Mouse (Mus musculus) midbrain, embryonic 14.5 days (tissue): Measurements from ENCODE around the gene Rrp1b. TPM values are rescaled to one million over a fixed set of nuclear protein-coding genes. Genes with fewer than 3 reads are reported as not detected.

Experiments used
- ATAC-seq: fragments of 200-750 bp; cut with Nextera tagmentation; 2 replicates; pipeline ENCODE4 v1.8.0; 2017; ENCODE audit warnings: moderate number of reproducible peaks, moderate library complexity; ENCODE audit not compliant: low FRiP score, low TSS enrichment
- DNase-seq: peaks from one replicate; pipeline ENCODE4 v3.0.0-alpha.2; 2015
- H3K27ac ChIP-seq: fragments of 300-500 bp; sonication (generic); replicated peaks from 2 replicates; pipeline ENCODE4 v1.5.1; 2014; ENCODE audit warnings: mild to moderate bottlenecking, low read depth, low read length, moderate library complexity
- H3K27me3 ChIP-seq: fragments of 300-500 bp; sonication (generic); 2 replicates; pipeline ENCODE4 v1.6.1; 2014; ENCODE audit warnings: low read length, control low read depth, mixed read lengths; ENCODE audit not compliant: control insufficient read depth, insufficient read depth
- H3K36me3 ChIP-seq: fragments of 300-500 bp; sonication (generic); 2 replicates; pipeline ENCODE4 v1.6.1; 2014; ENCODE audit warnings: low read length, control low read depth; ENCODE audit not compliant: control insufficient read depth, insufficient read depth
- H3K4me1 ChIP-seq: fragments of 300-500 bp; sonication (generic); 2 replicates; pipeline ENCODE4 v1.6.1; 2014; ENCODE audit warnings: mild to moderate bottlenecking, antibody characterized with exemption, low read length, control low read depth; ENCODE audit not compliant: control insufficient read depth, insufficient read depth
- H3K4me2 ChIP-seq: fragments of 300-500 bp; sonication (generic); 2 replicates; pipeline ENCODE4 v1.6.1; 2014; ENCODE audit warnings: mild to moderate bottlenecking, low read length, moderate library complexity
- H3K4me3 ChIP-seq: fragments of 300-500 bp; sonication (generic); replicated peaks from 2 replicates; pipeline ENCODE4 v1.5.1; 2014; ENCODE audit warnings: low read depth, low read length
- H3K9ac ChIP-seq: fragments of 300-500 bp; sonication (generic); replicated peaks from 2 replicates; pipeline ENCODE4 v1.6.1; 2014; ENCODE audit warnings: mild to moderate bottlenecking, low read length, moderate library complexity
- H3K9me3 ChIP-seq: fragments of 300-500 bp; sonication (generic); 2 replicates; pipeline ENCODE4 v1.6.1; 2016; ENCODE audit warnings: low read length, control low read depth, mixed read lengths; ENCODE audit not compliant: control insufficient read depth
- WGBS: fragments of 180-500 bp; shearing (Covaris S2); extraction: QIAGEN DNeasy Blood & Tissue Kit; methylation state at CpG from one replicate; pipeline ENCODE4 v1.1.7; 2014; 5-methylcytosine and 5-hydroxymethylcytosine counted together
- polyA plus RNA-seq: library from polyadenylated mRNA; unstranded; fragments of >200 nt; fragmentation: Nextera tagmentation; extraction: Ambion mirVana; gene quantifications from 2 replicates; pipeline ENCODE4 v1.2.1, GENCODE M21; 2014

The Rrp1b gene
- polyA plus RNA-seq, 1 experiment from 2014 or later = 38.8 TPM

DNA sequence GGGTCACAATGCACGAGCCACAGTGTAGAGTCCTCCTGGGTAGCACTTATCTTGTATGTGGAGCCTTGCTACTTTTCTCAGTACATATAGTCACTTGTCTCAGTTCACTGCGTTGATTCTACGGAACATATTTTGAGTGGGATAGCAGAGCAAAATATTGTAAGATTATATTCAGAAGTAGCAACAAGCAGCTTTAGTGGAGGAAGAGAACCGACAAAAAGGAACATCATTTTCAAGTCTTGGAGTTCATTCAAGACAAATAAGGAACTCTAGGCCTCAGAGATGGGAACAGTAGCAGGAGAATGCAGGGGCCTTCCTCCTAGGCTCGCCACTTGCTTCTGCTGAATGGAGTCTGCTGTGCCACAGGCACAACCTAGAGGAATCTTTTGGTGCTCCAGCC, 10.6 kb downstream of the Rrp1b start:
- Histone ChIP-seq H3K9me3 (no peaks in the 10 kb centered on the region), H3K27me3 (no peaks in the 10 kb centered on the region), H3K4me2 (no peak overlapping the region), H3K27ac (no peak overlapping the region), H3K36me3 (peaks cover 53% of the 10 kb centered on the region), H3K9ac (no peak overlapping the region), H3K4me1 (no peaks in the 10 kb centered on the region), H3K4me3 (no peak overlapping the region)
- DNase-seq (no peak), ATAC-seq (no peak)
- 98% methylated on average over 5 of the region's 5 CpGs for WGBS

DNA sequence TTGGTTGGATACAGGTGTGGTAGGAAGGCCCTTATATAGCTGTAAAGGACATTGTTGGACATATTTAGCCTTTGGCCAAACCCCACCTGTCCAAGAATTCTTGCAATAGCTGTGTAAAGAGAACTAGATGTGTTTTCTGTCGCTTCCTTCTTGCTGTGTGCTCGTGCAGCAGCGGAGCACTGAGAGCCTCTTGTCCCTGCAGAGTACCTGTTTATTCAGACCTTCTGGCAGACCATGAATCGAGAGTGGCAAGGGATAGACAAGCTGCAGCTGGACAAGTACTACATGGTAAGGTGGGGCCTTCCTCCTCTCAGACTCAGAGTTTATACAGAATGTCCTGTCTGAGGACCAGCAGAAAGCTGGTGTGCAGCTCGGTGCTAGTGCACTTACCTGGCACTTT, 12.5 kb downstream of the Rrp1b start:
- no peak overlapping the region for H3K9ac ChIP-seq
- no peaks in the 10 kb centered on the region for H3K4me1 ChIP-seq
- H3K36me3 ChIP-seq = peaks cover 70% of the 10 kb centered on the region
- no peaks in the 10 kb centered on the region for H3K9me3 ChIP-seq
- no peak overlapping the region for H3K4me2 ChIP-seq
- no peak for DNase-seq
- ATAC-seq = no peak
- H3K27me3 ChIP-seq = no peaks in the 10 kb centered on the region
- no peak overlapping the region for H3K4me3 ChIP-seq
- H3K27ac ChIP-seq = no peak overlapping the region
- 94% methylated on average over 5 of the region's 5 CpGs for WGBS

DNA sequence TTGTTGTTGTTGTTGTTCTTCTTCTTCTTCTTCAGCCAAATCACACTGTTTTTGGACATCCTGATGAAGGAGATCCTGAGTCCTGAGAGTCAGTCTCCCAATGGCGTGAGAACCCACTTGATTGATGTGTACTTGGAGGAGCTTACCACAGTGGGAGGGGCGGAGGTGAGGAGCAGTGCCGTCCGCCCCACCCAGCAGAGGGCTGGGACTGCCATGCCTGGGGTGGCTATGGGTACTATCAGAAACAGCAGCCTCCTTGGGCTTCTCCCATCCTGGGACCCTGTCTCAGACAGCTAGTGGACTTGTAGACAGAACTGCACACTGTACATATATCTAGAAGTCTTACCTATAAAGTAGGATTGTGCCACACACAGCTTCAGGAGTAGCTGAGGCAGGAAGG, 14.0 kb downstream of the Rrp1b start:
- Histone ChIP-seq H3K9me3 (no peaks in the 10 kb centered on the region), H3K4me3 (no peak overlapping the region), H3K4me1 (no peaks in the 10 kb centered on the region), H3K27ac (no peak overlapping the region), H3K27me3 (no peaks in the 10 kb centered on the region), H3K9ac (no peak overlapping the region), H3K4me2 (no peak overlapping the region), H3K36me3 (peaks cover 86% of the 10 kb centered on the region)
- ATAC-seq (no peak), DNase-seq (no peak)
- 79% methylated on average over 4 of the region's 4 CpGs for WGBS

DNA sequence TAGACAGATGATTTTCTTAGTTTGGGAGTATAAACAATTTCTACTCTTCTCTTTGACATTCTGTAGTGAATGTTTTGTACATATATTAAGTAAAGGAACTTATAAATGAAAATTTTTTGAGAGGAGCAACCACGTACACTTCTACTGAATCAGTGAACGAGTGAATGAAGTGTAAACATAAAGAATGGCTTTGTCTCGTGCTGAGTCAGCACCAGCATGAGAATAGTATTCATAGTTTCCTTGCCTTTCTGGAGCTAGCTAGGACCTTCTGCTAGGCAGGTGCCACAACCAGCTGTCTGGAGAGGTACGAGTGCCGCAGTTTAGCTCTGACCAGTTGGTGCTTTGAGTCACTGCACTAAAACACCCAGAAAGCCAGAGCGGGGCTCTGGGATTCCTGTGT, 14.7 kb downstream of the Rrp1b start:
- ATAC-seq (no peak), DNase-seq (no peak)
- no peaks in the 10 kb centered on the region for H3K27me3 ChIP-seq
- WGBS = 91% methylated on average over 6 of the region's 6 CpGs
- H3K9me3 ChIP-seq = no peaks in the 10 kb centered on the region
- H3K4me3 ChIP-seq = no peak overlapping the region
- H3K27ac ChIP-seq = no peak overlapping the region
- peaks cover 91% of the 10 kb centered on the region for H3K36me3 ChIP-seq
- H3K4me1 ChIP-seq = no peaks in the 10 kb centered on the region
- H3K4me2 ChIP-seq = no peak overlapping the region
- no peak overlapping the region for H3K9ac ChIP-seq

DNA sequence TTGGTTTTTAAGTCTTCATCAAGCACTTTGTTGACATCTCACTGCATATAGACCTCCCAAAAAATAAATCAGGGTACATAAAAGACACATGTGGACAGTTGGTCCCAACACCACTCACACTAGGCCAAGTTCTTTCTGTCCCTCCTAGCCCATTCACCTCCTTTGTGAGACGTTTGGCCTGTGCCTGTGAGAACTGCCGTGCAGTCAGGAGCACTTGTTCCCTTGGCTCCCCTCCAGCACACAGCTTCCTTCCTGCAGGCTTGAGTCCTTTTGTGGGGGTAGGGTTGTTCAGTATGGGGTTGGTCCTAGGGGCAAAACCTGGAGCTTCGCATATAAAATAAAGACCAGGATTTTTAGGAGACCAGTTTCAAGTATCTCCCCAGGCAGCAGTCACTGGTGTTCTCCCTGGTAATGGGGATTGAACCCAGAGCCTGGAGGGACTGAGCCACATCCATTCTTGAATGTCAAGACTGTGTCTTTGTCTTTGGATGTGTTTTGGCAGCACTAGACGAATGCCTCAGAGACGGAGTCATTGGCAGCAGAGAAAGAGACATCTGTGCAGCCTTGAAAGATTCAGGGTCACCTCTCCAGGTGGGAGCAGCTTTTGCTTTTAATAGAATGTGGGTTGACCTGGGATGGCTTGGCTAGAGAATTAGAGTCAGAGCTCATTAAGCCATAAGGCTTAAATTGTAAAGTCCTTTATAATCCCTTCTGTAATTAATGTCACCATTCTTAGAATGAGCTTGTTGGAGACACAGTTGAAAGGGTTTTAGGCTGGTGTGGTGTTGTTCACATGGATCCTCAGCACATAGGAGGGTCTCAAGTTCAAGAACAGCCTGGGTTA, 16.6 kb downstream of the Rrp1b start:
- H3K9ac ChIP-seq = no peak overlapping the region
- H3K27me3 ChIP-seq = no peaks in the 10 kb centered on the region
- no peaks in the 10 kb centered on the region for H3K9me3 ChIP-seq
- 82% methylated on average over 5 of the region's 5 CpGs for WGBS
- H3K4me2 ChIP-seq = no peak overlapping the region
- no peak for ATAC-seq
- no peak for DNase-seq
- H3K27ac ChIP-seq = no peak overlapping the region
- H3K4me3 ChIP-seq = no peak overlapping the region
- no peaks in the 10 kb centered on the region for H3K4me1 ChIP-seq
- peaks cover 98% of the 10 kb centered on the region for H3K36me3 ChIP-seq

DNA sequence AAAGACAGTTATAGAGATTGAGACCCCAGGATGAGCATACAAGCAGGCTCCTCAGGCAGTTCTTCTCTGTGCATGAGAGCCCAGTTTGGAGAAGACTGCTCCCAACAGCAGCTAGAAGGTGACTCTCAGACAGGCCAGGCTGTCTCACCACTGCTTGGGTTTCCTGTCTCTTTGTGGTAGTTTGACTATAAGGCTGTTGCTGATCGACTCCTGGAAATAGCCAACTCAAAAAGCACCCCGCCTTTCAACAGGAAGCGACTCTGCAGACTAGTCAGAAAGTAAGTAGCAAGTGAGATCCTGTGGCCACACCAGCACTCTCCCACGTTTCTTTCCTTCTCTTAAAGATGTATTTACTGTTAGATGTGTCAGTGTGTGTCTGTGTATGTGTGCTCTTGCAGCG, 17.8 kb downstream of the Rrp1b start:
- ATAC-seq (no peak), DNase-seq (no peak)
- Histone ChIP-seq H3K27ac (no peak overlapping the region), H3K9me3 (no peaks in the 10 kb centered on the region), H3K9ac (no peak overlapping the region), H3K27me3 (no peaks in the 10 kb centered on the region), H3K36me3 (peaks cover 98% of the 10 kb centered on the region), H3K4me1 (no peaks in the 10 kb centered on the region), H3K4me3 (no peak overlapping the region), H3K4me2 (no peak overlapping the region)
- 95% methylated on average over 5 of the region's 5 CpGs for WGBS

DNA sequence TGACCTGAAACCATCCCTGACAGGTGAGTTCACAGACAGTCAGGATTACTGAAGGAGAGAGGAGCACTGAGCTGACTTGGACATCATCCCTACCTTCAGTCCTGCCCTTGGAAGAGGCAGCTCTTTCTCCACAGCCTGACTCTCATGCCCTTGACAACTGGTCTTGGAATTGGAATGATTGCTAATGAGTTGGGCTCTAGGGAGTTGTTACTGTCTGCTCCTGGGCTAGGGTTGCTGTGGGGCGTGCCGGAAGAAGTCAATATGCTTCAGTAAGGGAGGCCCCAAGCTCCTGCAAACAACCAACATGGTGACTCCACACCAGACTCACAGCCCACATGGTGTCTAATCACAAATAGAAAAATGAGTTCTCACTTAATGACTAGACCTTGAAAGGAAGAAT, 21.9 kb downstream of the Rrp1b start:
- Histone ChIP-seq H3K9me3 (no peaks in the 10 kb centered on the region), H3K9ac (no peak overlapping the region), H3K4me3 (no peak overlapping the region), H3K4me2 (no peak overlapping the region), H3K4me1 (no peaks in the 10 kb centered on the region), H3K27me3 (no peaks in the 10 kb centered on the region), H3K36me3 (peaks cover 90% of the 10 kb centered on the region), H3K27ac (no peak overlapping the region)
- ATAC-seq (no peak), DNase-seq (no peak)
- WGBS = 93% methylated on average over 2 of the region's 2 CpGs

DNA sequence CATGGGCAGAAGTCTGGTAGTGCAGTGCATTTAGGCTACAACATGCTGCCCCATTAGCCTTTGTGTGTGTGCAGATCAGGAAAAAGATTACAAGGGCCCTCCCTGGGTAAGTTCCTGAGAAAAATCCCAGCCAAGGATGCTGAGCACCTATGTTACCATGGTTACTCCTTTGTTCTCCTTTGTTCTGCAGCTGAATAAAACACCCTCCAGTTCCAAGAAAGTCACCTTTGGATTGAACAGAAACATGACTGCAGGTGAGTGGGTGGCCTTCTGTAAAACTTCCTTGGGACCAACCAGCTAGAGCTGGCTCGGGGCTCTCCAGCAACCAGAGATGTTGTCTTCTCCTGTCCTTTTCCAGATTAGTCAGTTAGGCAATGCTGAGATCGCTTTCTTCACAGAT, 23.2 kb downstream of the Rrp1b start:
- Histone ChIP-seq H3K9ac (no peak overlapping the region), H3K27ac (no peak overlapping the region), H3K4me2 (no peak overlapping the region), H3K4me3 (no peak overlapping the region), H3K4me1 (no peaks in the 10 kb centered on the region), H3K36me3 (peaks cover 79% of the 10 kb centered on the region), H3K27me3 (no peaks in the 10 kb centered on the region), H3K9me3 (no peaks in the 10 kb centered on the region)
- WGBS = 78% methylated on average over 2 of the region's 2 CpGs
- DNase-seq (no peak), ATAC-seq (no peak)

DNA sequence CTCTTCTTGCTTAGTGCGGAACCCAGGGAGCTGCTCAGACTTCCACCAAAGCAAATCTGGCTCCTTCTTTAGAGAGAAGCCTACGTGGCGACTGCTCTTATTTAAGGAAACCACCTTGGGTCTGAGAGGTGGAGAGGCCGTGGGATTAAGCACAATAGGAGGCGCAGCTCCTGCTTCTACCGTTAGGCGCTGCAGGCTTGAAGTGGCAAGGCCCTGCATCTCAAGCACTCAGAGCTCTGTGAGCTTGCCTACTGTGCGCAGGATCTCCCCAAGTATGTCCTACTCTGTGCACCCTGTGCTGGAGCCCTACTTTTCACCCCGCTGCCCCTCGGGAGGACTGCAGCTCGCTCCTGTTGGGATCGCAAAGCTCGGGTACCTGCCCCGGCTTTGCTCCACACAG, 25.3 kb downstream of the Rrp1b start:
- peaks cover 58% of the 10 kb centered on the region for H3K36me3 ChIP-seq
- no peak for ATAC-seq
- DNase-seq = no peak

More for the DNA sequence above, 25.3 kb downstream of the Rrp1b start:
- Histone ChIP-seq H3K27ac (no peak overlapping the region), H3K4me2 (no peak overlapping the region), H3K4me3 (no peak overlapping the region), H3K9me3 (no peaks in the 10 kb centered on the region), H3K4me1 (no peaks in the 10 kb centered on the region), H3K27me3 (no peaks in the 10 kb centered on the region), H3K9ac (no peak overlapping the region)
- WGBS = 97% methylated on average over 14 of the region's 14 CpGs
